Mouse (Mus musculus): Measurements from ENCODE around the gene Gadd45g.

DNA sequence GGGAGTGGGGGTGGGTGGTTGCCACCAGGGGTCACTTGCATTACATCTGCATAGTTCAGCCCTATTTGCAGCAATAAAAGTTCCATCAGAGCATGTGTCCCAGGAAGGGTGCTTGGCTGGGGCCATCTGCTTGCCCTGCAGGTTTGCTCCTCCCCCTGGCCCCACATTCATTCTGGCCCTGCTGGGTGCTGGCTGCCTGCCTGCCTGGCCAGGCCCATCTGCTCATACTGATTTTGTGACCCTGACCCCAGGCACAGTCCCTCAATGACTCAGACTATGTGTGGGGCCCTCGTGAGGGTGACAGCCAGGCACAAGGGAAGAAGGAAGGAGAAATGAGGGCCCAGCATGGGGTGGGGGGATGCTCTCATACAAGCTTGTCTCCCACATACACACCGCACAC, 12.9 kb upstream of the Gadd45g start:
- TF ChIP-seq ZMIZ1 (IDR thresholded peaks at IDR 0.05; ENCODE audit: low read depth, low read length) = no peak
- no peak for TF ChIP-seq POLR2A (IDR thresholded peaks at IDR 0.05; ENCODE audit: low read depth, low read length)
- TF ChIP-seq JUN (IDR thresholded peaks at IDR 0.05; ENCODE audit: insufficient read depth, low read depth, low read length) = no peak
- TF ChIP-seq SIN3A (IDR thresholded peaks at IDR 0.05; ENCODE audit: low read length) = no peak
- TF ChIP-seq SMC3 (IDR thresholded peaks at IDR 0.05; ENCODE audit: low read depth, low read length) = no peak
- TF ChIP-seq CTCF (conservative IDR thresholded peaks at IDR 0.05 in 1 of 2, IDR thresholded peaks at IDR 0.05 in 1 of 2; ENCODE audit: low read depth in 2 of 2, low read length in 2 of 2) = no peak
- no peak for TF ChIP-seq MAFK (IDR thresholded peaks at IDR 0.05; ENCODE audit: insufficient replicate concordance, low read length)
- no peak for TF ChIP-seq ELF1 (IDR thresholded peaks at IDR 0.05; ENCODE audit: low read depth, low read length)
- TF ChIP-seq NRF1 (IDR thresholded peaks at IDR 0.05; ENCODE audit: low read depth, low read length) = no peak
- no peak for TF ChIP-seq EP300 (IDR thresholded peaks at IDR 0.05; ENCODE audit: low read length)
- no peak for TF ChIP-seq HCFC1 (IDR thresholded peaks at IDR 0.05; ENCODE audit: low read depth, low read length)
- no peak for TF ChIP-seq ZNF384 (IDR thresholded peaks at IDR 0.05; ENCODE audit: low read depth, low read length)
- TF ChIP-seq MEF2A (IDR thresholded peaks at IDR 0.05; ENCODE audit: borderline replicate concordance, low read depth, low read length) = no peak
- no peak for TF ChIP-seq UBTF (IDR thresholded peaks at IDR 0.05; ENCODE audit: low read depth, low read length)
